Mouse (Mus musculus) heart, embryonic 15.5 days (tissue): ENCODE data around the gene Thtpa. TPM values are rescaled to one million over a fixed set of nuclear protein-coding genes. Genes with fewer than 3 reads are reported as not detected.

Experiments
- ATAC-seq: fragments of 200-750 bp; cut with Nextera tagmentation; replicated peaks from 2 replicates; pipeline ENCODE4 v1.8.0; 2017; ENCODE audit warnings: low read depth, moderate TSS enrichment; ENCODE audit not compliant: insufficient number of reproducible peaks, insufficient read depth, low FRiP score
- H3K27ac ChIP-seq: fragments of 300-500 bp; sonication (generic); 2 replicates; pipeline ENCODE4 v1.5.1; 2015; ENCODE audit warnings: mild to moderate bottlenecking, inconsistent platforms
- H3K27me3 ChIP-seq: fragments of 300-500 bp; sonication (generic); 2 replicates; pipeline ENCODE4 v1.6.1; 2015; ENCODE audit warnings: inconsistent platforms
- H3K36me3 ChIP-seq: fragments of 300-500 bp; sonication (generic); 2 replicates; pipeline ENCODE4 v1.6.1; 2015; ENCODE audit warnings: mild to moderate bottlenecking, inconsistent platforms
- H3K4me1 ChIP-seq: fragments of 300-500 bp; sonication (generic); replicated peaks from 2 replicates; pipeline ENCODE4 v1.6.1; 2015; ENCODE audit warnings: inconsistent platforms
- H3K4me2 ChIP-seq: fragments of 300-500 bp; sonication (generic); 2 replicates; pipeline ENCODE4 v1.6.1; 2015; ENCODE audit warnings: inconsistent platforms, mild to moderate bottlenecking, moderate library complexity
- H3K4me3 ChIP-seq: fragments of 300-500 bp; sonication (generic); 2 replicates; pipeline ENCODE4 v1.5.1; 2015; ENCODE audit warnings: mild to moderate bottlenecking, inconsistent platforms
- H3K9ac ChIP-seq: fragments of 300-500 bp; sonication (generic); 2 replicates; pipeline ENCODE4 v1.6.1; 2015; ENCODE audit warnings: mild to moderate bottlenecking, inconsistent platforms
- H3K9me3 ChIP-seq: fragments of 300-500 bp; sonication (generic); replicated peaks from 2 replicates; pipeline ENCODE4 v1.6.1; 2016; ENCODE audit warnings: inconsistent platforms
- WGBS: fragments of 180-500 bp; shearing (Covaris S2); methylation state at CpG from one replicate; pipeline ENCODE4 v1.1.7; 2015; ENCODE audit warnings: mixed read lengths; 5-methylcytosine and 5-hydroxymethylcytosine counted together
- polyA plus RNA-seq: library from polyadenylated mRNA; unstranded; fragments of >200 nt; fragmentation: Nextera tagmentation; extraction: Ambion mirVana; gene quantifications from 2 replicates; pipeline ENCODE4 v1.2.1, GENCODE M21; 2015

Gene Thtpa
- 13.2 and 15.6 TPM in 2 replicates for polyA plus RNA-seq

DNA sequence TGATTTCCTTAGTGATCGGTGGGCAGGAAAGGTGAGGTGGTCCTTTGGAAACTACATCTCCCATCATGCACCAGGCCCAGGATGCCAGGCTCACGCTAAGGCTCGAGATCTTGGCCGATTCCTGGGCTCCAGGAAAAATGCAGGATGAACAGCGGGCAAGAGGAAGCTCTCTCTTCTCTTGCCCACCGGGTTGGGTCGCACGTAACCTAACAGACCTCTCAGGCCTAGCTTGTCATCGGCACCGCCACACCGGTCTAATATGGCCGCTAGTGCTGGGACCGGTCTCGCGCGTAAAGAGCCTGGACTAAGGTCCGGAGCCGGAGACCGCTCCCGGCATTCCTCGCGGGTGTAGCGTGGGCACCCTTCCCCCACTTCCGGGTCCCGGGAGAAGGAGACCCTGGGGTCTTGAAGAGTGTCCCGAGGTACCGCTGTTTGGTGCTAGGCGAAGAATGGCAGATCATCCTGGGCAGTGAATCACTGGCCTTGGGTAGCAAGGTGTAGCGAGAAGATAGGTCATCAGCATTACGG is at the start of gene Thtpa:
Thtpa (plus strand) TSS at position 81 of the 528 bp plus-strand sequence.
- H3K4me1 ChIP-seq, result peaks cover 30% of the 10 kb centered on the region
- H3K9ac ChIP-seq, result peak within 1 kb of the TSS; percentile 61
- H3K4me3 ChIP-seq, result peak within 1 kb of the TSS; percentile 67
- H3K4me2 ChIP-seq, result peak within 1 kb of the TSS; percentile 74
- no peaks in the 10 kb centered on the region for H3K9me3 ChIP-seq
- peak within 1 kb of the TSS; percentile 67 for H3K27ac ChIP-seq
- no peaks in the 10 kb centered on the region for H3K27me3 ChIP-seq
- H3K36me3 ChIP-seq, result no peaks in the 10 kb centered on the region
- WGBS, result 2% methylated on average over 30 of the region's 30 CpGs
- ATAC-seq, result peak; percentile 61

DNA sequence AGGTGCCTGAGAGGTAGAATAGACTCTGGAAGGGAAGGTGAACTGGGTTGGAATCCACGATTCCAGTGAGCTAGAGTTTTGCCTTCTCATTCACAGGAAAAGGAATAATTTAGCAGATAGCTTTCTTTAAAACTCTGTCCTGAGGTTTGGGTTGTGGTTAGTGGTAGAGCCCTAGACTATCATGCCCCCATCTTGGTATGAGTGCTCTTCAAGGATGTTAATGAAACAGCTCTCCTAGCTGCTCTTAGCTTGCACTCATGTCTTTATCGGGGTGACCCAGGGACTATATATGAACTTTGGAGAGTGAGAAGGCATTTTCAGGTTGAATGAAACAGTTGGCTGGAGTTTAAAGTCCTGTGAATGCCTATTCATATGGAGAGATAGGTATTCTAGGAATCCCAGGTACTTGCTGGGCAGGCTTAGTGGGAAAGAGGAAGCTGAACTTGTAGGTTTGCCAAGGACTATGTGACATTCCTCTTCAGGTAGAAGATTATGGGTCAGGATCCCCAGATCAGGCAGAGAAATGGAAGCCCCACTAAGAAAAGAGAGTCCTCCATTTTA is 46.5 kb upstream of the Thtpa start:
- no peaks in the 10 kb centered on the region for H3K4me1 ChIP-seq
- no peaks in the 10 kb centered on the region for H3K36me3 ChIP-seq
- H3K9ac ChIP-seq, result no peak overlapping the region
- no peak overlapping the region for H3K4me3 ChIP-seq
- H3K4me2 ChIP-seq, result no peak overlapping the region
- H3K27ac ChIP-seq, result no peak overlapping the region
- H3K27me3 ChIP-seq, result no peaks in the 10 kb centered on the region
- 70% methylated on average over 2 of the region's 2 CpGs for WGBS
- H3K9me3 ChIP-seq, result no peaks in the 10 kb centered on the region
- ATAC-seq, result no peak

DNA sequence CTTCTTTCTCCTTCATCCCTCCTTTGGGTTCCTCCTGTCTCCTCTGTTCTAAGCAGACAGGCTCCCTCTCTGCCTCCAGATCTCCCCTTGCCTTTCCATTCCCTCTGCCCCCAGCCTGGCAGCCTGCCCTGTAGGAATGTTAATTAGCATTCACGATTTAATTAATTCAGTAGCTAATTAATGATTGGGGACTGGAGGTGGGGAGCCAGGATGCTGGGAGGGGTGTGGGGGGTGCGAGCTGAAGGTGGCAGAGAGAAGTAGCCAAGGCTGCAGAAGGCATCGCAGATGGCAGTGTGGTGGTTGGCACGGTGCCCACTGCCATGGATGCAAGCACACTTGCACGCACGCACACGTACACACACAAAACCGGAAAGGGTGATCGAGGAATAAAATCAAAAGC is 42.1 kb upstream of the Thtpa start:
- Histone ChIP-seq H3K36me3 (no peaks in the 10 kb centered on the region), H3K4me1 (no peaks in the 10 kb centered on the region; the same call in 1 of the 2 replicates), H3K4me2 (no peak overlapping the region), H3K9me3 (no peaks in the 10 kb centered on the region), H3K27ac (no peak overlapping the region), H3K9ac (no peak overlapping the region), H3K4me3 (no peak overlapping the region), H3K27me3 (0 out of 2 replicates have a peak, but pooled peaks cover 3% of the 10 kb centered on the region)
- no peak for ATAC-seq
- 77% methylated on average over 9 of the region's 9 CpGs for WGBS

DNA sequence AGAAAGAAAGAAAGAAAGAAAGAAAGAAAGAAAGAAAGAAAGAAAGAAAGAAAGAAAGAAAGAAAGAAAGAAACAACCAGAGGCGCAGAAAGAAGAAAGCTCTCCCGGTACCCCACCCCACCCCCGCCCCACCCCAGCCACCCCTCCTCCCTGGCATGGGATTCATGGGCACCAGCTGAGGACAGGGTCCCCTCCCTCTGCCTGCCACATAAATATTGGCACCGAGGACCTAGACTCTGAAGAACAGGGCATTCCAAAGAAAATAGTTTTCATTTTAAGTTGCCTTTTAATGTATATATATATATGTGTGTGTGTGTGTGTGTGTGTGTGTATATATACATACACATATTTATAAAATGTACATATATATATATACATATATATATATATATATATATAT is 41.5 kb upstream of the Thtpa start:
- WGBS, result 64% methylated on average over 4 of the region's 4 CpGs

DNA sequence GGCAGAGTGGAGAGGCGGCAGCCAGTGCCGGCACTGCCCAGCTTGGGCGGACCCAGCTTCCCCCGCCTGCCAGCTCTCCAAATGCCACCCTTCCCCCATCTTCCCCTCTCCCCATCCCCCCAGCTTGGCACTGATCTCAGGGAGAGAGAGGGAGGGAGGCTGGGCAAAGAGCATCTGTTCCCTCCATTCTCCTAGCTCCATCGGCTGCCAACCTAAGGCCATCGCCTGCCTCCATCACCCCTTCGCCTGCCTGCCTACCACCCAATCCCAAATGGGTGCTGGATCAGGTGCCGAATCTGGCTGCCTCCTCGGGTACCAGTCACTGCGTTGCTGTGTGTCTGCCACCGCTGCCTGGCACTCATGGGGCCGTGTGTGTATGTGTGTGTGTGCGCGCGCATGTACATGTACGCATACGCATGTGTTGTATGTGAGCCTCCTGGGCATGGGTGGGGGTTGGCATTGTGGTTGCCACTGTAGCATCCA is 40.8 kb upstream of the Thtpa start:
- H3K4me2 ChIP-seq, result no peak overlapping the region
- H3K9ac ChIP-seq, result no peak overlapping the region
- 80% methylated on average over 17 of the region's 17 CpGs for WGBS
- no peaks in the 10 kb centered on the region for H3K9me3 ChIP-seq
- H3K27me3 ChIP-seq, result 0 out of 2 replicates have a peak, but pooled peaks cover 3% of the 10 kb centered on the region
- no peak overlapping the region for H3K27ac ChIP-seq
- no peak overlapping the region for H3K4me3 ChIP-seq
- H3K36me3 ChIP-seq, result no peaks in the 10 kb centered on the region
- H3K4me1 ChIP-seq, result no peaks in the 10 kb centered on the region; the same call in 1 of the 2 replicates
- no peak for ATAC-seq

More for the DNA sequence above, 41.5 kb upstream of the Thtpa start:
- Histone ChIP-seq H3K4me3 (no peak overlapping the region), H3K9me3 (no peaks in the 10 kb centered on the region), H3K36me3 (no peaks in the 10 kb centered on the region), H3K4me1 (no peaks in the 10 kb centered on the region; the same call in 1 of the 2 replicates), H3K4me2 (no peak overlapping the region), H3K27me3 (0 out of 2 replicates have a peak, but pooled peaks cover 3% of the 10 kb centered on the region), H3K27ac (no peak overlapping the region), H3K9ac (no peak overlapping the region)
- ATAC-seq, result no peak

DNA sequence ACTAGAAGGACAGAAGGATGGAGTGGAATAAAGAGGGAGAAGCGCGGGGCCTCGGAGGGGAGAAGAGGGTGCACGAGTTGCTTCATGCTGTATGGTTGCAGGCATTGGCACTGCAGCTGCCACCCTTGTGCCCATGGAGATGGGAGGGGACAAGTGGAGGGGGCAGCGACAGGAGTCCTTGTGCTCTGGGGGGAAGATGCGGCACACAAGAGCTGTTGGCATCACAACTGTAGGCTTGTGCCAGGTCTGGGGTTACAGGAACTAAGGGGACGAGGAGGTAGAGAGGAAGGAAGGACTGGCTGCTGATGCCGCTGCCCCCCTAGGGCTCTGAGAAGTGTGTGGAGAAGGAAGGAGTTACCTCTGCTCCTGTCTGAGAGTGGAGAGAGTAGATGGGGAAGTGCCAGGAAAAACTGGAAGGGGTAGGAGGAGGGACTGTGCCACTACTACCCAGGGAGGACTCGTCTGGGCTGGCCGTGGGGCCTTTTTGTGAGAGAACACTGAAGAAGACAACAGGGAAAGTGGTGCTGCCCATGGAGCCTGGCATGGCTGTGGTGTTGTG is 40.3 kb upstream of the Thtpa start:
- H3K36me3 ChIP-seq, result no peaks in the 10 kb centered on the region
- no peaks in the 10 kb centered on the region for H3K9me3 ChIP-seq
- H3K27me3 ChIP-seq, result 0 out of 2 replicates have a peak, but pooled peaks cover 3% of the 10 kb centered on the region
- ATAC-seq, result no peak
- no peak overlapping the region for H3K4me3 ChIP-seq
- no peak overlapping the region for H3K27ac ChIP-seq
- WGBS, result 76% methylated on average over 10 of the region's 10 CpGs
- no peak overlapping the region for H3K4me2 ChIP-seq
- H3K9ac ChIP-seq, result no peak overlapping the region
- no peaks in the 10 kb centered on the region; the same call in 1 of the 2 replicates for H3K4me1 ChIP-seq

DNA sequence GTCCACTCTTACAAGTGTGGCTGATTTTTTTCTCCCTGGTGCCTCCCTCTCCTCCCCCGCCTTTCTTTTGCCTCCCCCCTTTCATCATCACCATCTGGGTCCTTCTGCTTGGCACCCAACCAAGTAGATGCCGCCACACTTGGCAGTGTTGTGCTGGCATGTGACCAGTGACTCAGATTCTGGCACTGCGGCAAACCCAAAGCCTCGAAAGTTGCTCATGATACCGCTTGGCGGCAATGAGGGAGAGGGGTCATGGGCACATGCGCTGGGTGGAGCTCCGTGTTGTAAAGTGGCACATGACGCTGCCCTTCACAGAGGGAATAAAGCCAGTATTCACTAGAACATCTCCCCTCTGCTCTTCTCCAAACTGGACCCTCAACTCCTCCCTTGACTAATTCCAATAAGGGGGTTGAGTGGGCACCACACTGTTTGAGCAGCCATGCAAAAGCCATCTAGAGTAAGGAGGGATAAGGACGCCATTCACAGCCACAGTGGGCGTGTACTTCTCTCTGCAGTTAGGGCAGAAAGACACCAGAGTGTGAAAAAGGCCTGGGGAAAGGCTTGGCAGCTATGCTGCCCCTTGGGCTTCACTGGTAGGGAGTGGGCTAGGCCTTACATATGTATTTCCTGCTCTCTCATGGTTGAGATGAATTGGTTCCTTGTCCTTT is 39.3 kb upstream of the Thtpa start:
- H3K27me3 ChIP-seq, result 0 out of 2 replicates have a peak, but pooled peaks cover 3% of the 10 kb centered on the region
- no peaks in the 10 kb centered on the region for H3K36me3 ChIP-seq
- no peaks in the 10 kb centered on the region; the same call in 1 of the 2 replicates for H3K4me1 ChIP-seq
- H3K4me2 ChIP-seq, result no peak overlapping the region
- peak; percentile 54 for ATAC-seq
- no peak overlapping the region for H3K27ac ChIP-seq
- no peak overlapping the region for H3K4me3 ChIP-seq
- 73% methylated on average over 11 of the region's 11 CpGs for WGBS
- H3K9me3 ChIP-seq, result no peaks in the 10 kb centered on the region
- no peak overlapping the region for H3K9ac ChIP-seq

DNA sequence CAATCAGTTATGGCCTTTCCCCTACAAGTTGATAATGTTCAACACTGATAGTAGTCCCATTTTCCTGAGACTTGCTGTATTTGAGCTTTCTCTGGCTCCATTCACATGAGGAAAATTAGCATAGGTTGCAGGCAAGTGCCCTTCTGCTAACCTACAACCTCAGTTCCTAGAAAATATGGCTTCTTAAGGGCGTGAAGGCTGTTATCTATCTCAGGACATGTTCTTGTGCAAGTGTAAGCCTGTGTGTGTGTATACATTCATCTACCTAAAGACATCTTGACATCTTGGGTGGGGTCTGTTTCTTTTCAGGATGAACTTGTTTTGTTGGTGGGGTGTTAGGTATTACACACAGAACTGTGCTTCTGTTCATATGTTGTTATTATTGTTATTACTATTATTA is 35.6 kb upstream of the Thtpa start:
- H3K4me2 ChIP-seq, result no peak overlapping the region
- H3K9me3 ChIP-seq, result no peaks in the 10 kb centered on the region
- WGBS, result 78% methylated on average over 1 of the region's 1 CpGs
- H3K4me1 ChIP-seq, result peaks cover 11% of the 10 kb centered on the region
- ATAC-seq, result no peak
- H3K36me3 ChIP-seq, result no peaks in the 10 kb centered on the region
- no peak overlapping the region for H3K4me3 ChIP-seq
- no peak overlapping the region for H3K9ac ChIP-seq
- H3K27me3 ChIP-seq, result peaks cover 13% of the 10 kb centered on the region
- no peak overlapping the region for H3K27ac ChIP-seq

DNA sequence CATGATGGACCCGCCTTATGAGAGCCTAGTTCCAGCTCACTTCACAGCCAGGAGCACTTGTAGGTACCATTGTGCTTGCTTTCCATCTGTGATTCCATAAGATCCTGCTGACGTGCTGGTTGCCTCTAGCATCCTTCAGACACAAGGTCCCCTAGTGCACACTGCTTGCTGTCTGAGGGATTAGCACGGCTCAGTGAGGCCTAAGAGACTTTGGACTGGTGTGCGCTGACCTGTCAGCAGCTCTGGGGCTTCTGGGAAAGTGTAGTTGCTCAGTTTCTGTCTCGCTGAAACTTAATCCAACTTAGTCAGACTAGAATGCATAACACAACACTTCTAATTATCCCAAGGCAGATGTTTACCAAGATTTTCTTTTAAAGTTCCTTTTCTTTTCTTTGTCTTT is 34.7 kb upstream of the Thtpa start:
- Histone ChIP-seq H3K9ac (no peak overlapping the region), H3K4me3 (no peak overlapping the region), H3K4me2 (no peak overlapping the region), H3K36me3 (no peaks in the 10 kb centered on the region), H3K4me1 (peaks cover 11% of the 10 kb centered on the region), H3K27me3 (peaks cover 23% of the 10 kb centered on the region), H3K9me3 (no peaks in the 10 kb centered on the region), H3K27ac (no peak overlapping the region)
- ATAC-seq, result no peak
- WGBS, result 48% methylated on average over 5 of the region's 5 CpGs

DNA sequence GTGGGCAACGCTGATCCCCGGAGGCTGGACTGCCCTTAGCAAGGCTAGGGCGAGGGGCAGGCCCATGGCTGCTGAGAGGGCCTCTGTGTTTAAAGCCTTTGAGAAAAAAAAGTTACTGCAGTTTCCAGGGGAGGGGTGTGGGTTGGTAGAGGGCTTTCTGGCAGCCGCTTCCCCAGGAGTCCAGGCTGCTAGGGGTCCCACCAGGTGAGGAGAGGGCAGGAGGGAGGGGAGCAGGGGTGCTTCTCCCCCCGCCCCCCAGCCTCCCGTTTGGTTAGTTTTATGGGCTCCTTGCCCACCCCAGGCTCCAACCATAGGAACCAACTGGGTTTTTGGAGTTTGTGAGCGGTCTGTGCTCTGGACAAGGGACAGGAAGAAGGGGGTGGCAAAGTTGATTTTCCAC is 32.7 kb upstream of the Thtpa start:
- 58% methylated on average over 7 of the region's 7 CpGs for WGBS
- H3K36me3 ChIP-seq, result no peaks in the 10 kb centered on the region
- H3K4me2 ChIP-seq, result no peak overlapping the region
- no peaks in the 10 kb centered on the region for H3K9me3 ChIP-seq
- peaks cover 25% of the 10 kb centered on the region for H3K27me3 ChIP-seq
- H3K4me1 ChIP-seq, result peaks cover 11% of the 10 kb centered on the region
- H3K4me3 ChIP-seq, result no peak overlapping the region
- no peak overlapping the region for H3K27ac ChIP-seq
- no peak overlapping the region for H3K9ac ChIP-seq
- ATAC-seq, result no peak

DNA sequence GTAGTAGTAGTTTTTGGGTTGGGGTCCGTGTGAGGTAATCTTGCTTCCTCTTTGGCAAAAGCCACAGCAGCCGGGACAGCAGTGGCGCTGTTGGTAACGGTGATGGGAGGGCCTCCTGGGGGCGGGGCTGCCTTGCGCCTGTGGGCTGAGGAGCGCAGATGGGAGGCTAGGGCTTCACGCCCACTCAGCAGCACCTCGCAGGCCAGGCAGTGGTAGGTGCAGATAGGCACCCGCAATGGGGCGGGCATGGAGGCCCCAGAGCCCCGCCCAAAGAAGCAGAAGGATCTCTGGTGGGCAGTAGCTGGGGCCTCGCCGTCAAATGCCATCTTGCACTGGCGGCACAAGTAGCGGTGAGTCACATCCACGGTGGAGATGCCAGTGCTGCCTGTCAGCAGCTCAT is 32.0 kb upstream of the Thtpa start:
- Histone ChIP-seq H3K27ac (no peak overlapping the region), H3K27me3 (peaks cover 25% of the 10 kb centered on the region), H3K9ac (peak overlapping the region; percentile 12; the same call in 1 of the 2 replicates), H3K4me2 (peak overlapping the region; percentile 55), H3K9me3 (no peaks in the 10 kb centered on the region), H3K36me3 (no peaks in the 10 kb centered on the region), H3K4me1 (peaks cover 11% of the 10 kb centered on the region), H3K4me3 (peak overlapping the region; percentile 21)
- 8% methylated on average over 17 of the region's 17 CpGs for WGBS
- peak; percentile 55; the same call in 1 of the 2 replicates for ATAC-seq
